Mouse (Mus musculus) spleen, adult 10 weeks (tissue): ENCODE data around the gene Kdm5a. TPM values are rescaled to one million over a fixed set of nuclear protein-coding genes. Genes with fewer than 3 reads are reported as not detected.

Experiments
- polyA plus RNA-seq: library from polyadenylated mRNA; stranded (reverse); fragments of 350-450 nt; fragmentation: Illumina TruSeq; extraction: RNeasy Lipid Tissue Mini Kit (QIAGEN cat#74804); gene quantifications from one replicate; pipeline ENCODE4 v1.2.3, GENCODE M21; 2015; ENCODE audit warnings: low replicate concordance; ENCODE audit not compliant: insufficient read depth

Gene Kdm5a
- polyA plus RNA-seq: 90.2 TPM

DNA sequence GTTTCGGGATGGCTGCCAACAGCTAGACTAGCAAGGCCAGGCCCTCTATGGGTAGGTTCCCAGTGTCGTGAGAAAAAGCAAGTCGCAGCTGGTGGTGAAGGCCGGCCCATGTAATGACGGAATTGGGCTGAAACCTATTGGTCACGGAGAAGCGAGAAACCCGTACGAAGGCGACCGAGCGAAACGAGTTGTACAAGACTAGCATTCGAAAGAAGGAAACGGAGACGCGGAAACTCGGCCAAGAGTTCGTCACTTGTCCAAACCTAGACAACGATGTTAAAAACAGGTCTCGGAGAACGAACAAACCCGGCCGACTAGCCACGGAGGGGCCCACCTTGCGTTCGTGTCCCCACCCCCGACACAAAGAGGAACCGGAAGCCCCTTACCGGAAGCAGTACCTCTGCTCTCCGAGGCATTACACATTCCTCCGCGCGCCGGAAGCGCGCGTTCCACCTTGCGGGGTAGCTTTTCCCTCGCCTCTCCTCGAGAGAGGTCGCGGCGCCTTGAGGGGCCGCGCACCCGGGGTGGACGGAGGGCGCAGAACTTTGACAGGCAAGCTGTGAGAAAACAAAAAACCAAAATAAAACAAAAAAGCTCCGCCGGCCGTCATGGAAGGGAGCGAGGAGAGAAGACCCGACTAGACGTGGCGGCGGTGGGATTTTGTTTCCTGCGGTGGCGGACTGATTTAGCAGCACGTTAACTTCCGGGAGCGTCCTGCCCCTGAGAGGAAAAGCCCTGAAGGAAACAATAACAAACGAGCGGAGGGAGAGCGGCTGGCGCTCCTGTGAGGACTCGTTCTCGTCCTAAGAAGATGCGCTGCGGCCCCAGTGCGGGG lies at the start of gene Kdm5a, which contains the start of gene Ccdc77:
Gene Kdm5a, plus strand, starts transcription at position 437 of the 835 bp plus-strand sequence.
Gene Ccdc77, minus strand, starts transcription at position 687 of the 835 bp plus-strand sequence.

GRCm38 (mm10) chr6:120463086-120463871 lies 99.4 kb downstream of the Kdm5a start, which contains the start of gene Il17ra:
Gene Il17ra (plus strand): TSS chr6:120463247.

DNA sequence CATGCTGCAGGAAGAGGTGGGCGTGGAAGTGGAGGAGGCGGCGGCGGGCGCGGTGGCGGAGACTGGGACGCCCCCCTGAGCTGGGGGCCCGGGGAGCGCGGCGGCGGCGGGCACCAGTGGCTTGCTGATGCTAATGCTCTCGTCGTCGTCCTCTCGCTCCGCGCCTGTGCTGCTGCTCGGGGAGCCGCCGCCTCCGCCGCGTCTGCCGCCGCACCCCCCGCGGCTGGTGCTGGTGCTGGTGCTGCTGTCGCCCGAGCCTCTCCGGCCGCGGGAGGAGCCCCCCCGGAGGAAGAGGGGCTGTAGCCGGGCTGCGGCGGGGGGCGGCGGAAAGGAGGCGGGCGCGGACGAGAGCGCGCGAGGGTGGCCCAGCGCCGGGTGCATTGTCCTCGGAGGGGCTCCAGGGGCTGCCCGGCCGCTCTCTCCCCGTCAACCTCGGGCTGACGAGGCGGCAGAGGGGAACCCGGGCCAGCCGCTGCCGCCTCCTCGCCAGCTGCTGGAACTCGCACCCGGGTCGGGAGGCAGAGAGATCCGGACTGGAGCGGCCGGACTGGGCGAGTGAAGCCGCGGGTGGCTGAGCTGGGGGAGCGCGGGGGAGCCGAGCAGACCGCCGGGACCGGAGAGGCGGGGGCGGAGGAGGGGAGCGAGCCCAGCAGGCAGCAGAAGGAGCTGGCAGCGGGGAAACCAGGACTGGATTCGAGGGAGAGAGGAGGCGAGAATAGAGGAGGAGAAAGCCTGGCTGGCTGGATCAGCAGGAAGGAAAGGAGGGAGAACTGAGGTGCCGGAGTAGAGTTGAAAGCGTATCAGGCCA lies 129.7 kb downstream of the Kdm5a start, which contains the start of gene Tmem121b:
Gene Tmem121b, minus strand, starts transcription at position 434 of the 808 bp plus-strand sequence.

Other genes starting within 250 kb of the Kdm5a start
- not detected for gene D330020A13Rik, start 69.8 kb upstream of the Kdm5a start, polyA plus RNA-seq
- gene B4galnt3, start 69.6 kb upstream of the Kdm5a start, polyA plus RNA-seq: 0.08 TPM
- gene Ccdc77, start 250 bp downstream of the Kdm5a start, polyA plus RNA-seq: 24.7 TPM
- gene Il17ra, start 99.1 kb downstream of the Kdm5a start, polyA plus RNA-seq: 92.4 TPM
- gene Tmem121b, start 129.7 kb downstream of the Kdm5a start, polyA plus RNA-seq: 0.22 TPM
- gene Hdhd5, start 167.2 kb downstream of the Kdm5a start, polyA plus RNA-seq: 31.0 TPM